Mouse (Mus musculus) embryonic facial prominence, embryonic 14.5 days (tissue): ENCODE data around the gene Gm10153. TPM values are rescaled to one million over a fixed set of nuclear protein-coding genes. Genes with fewer than 3 reads are reported as not detected.
A peak's percentile ranks its signal among the peaks of the same experiment; 100 is the strongest.
"Not testable (repeated sequence)": the region's sequence is repeated elsewhere in the genome, so short reads cannot be mapped to it uniquely, and the experiment has no call there.

ENCODE experiments used
- ATAC-seq: fragments of 200-750 bp; cut with Nextera tagmentation; 2 replicates; pipeline ENCODE4 v1.8.0; 2017; ENCODE audit warnings: low read depth, moderate number of reproducible peaks, moderate TSS enrichment
- DNase-seq: peaks from one replicate; pipeline ENCODE4 v3.0.0-alpha.2; 2015; ENCODE audit warnings: low spot score
- H3K27ac ChIP-seq: fragments of 300-500 bp; sonication (generic); replicated peaks from 2 replicates; pipeline ENCODE4 v1.5.1; 2014; ENCODE audit warnings: low read depth, mild to moderate bottlenecking, low read length, moderate library complexity
- H3K27me3 ChIP-seq: fragments of 300-500 bp; sonication (generic); replicated peaks from 2 replicates; pipeline ENCODE4 v1.6.1; 2014; ENCODE audit warnings: low read length; ENCODE audit not compliant: control insufficient read depth, insufficient read depth
- H3K36me3 ChIP-seq: fragments of 300-500 bp; sonication (generic); 2 replicates; pipeline ENCODE4 v1.6.1; 2014; ENCODE audit warnings: low read length, mixed read lengths; ENCODE audit not compliant: control insufficient read depth, insufficient read depth
- H3K4me1 ChIP-seq: fragments of 300-500 bp; sonication (generic); 2 replicates; pipeline ENCODE4 v1.6.1; 2014; ENCODE audit warnings: antibody characterized with exemption, low read length; ENCODE audit not compliant: control insufficient read depth, insufficient read depth
- H3K4me2 ChIP-seq: fragments of 300-500 bp; sonication (generic); 2 replicates; pipeline ENCODE4 v1.6.1; 2014; ENCODE audit warnings: low read depth, mild to moderate bottlenecking, low read length, moderate library complexity, mixed read lengths
- H3K4me3 ChIP-seq: fragments of 300-500 bp; sonication (generic); 2 replicates; pipeline ENCODE4 v1.5.1; 2014; ENCODE audit warnings: low read depth, mild to moderate bottlenecking, low read length
- H3K9ac ChIP-seq: fragments of 300-500 bp; sonication (generic); 2 replicates; pipeline ENCODE4 v1.6.1; 2014; ENCODE audit warnings: low read depth, mild to moderate bottlenecking, low read length, moderate library complexity, mixed read lengths
- H3K9me3 ChIP-seq: fragments of 300-500 bp; sonication (generic); 2 replicates; pipeline ENCODE4 v1.6.1; 2016; ENCODE audit warnings: low read length; ENCODE audit not compliant: control insufficient read depth
- WGBS: fragments of 180-500 bp; shearing (Covaris S2); extraction: QIAGEN DNeasy Blood & Tissue Kit; methylation state at CpG from one replicate; pipeline ENCODE4 v1.1.7; 2014; 5-methylcytosine and 5-hydroxymethylcytosine counted together
- polyA plus RNA-seq: library from polyadenylated mRNA; unstranded; fragments of >200 nt; fragmentation: Nextera tagmentation; extraction: Ambion mirVana; gene quantifications from 2 replicates; pipeline ENCODE4 v1.2.1, GENCODE M21; 2014

The Gm10153 gene
- polyA plus RNA-seq, 1 experiment from 2014 or later = not detected

DNA sequence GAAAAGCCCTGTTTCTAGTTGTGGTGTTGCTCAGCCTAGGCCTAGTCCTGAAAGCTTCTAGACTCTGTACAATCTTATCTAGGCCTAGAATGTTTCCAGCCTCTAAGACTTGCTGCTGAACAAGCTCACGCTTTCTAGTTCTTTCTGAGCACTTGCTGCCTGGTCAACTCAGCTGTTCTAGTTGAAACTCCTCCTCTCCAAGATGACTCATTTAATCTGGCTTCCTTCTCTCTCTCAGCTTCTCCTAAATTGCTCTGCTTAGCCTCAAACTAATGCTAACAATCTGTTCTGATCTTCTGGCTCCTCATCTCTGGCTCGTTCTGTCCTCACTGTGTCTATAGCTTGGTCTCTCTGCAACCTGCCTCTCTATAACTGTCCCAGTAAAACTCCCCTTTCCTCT is 8.6 kb upstream of the Gm10153 start:
- ATAC-seq = no peak
- Histone ChIP-seq H3K27ac (no peak overlapping the region), H3K4me3 (no peak overlapping the region), H3K9me3 (no peaks in the 10 kb centered on the region), H3K4me2 (no peak overlapping the region), H3K9ac (no peak overlapping the region), H3K4me1 (no peaks in the 10 kb centered on the region), H3K27me3 (no peaks in the 10 kb centered on the region), H3K36me3 (no peaks in the 10 kb centered on the region)
- 67% methylated on average over 2 of the region's 2 CpGs for WGBS
- DNase-seq = no peak

DNA sequence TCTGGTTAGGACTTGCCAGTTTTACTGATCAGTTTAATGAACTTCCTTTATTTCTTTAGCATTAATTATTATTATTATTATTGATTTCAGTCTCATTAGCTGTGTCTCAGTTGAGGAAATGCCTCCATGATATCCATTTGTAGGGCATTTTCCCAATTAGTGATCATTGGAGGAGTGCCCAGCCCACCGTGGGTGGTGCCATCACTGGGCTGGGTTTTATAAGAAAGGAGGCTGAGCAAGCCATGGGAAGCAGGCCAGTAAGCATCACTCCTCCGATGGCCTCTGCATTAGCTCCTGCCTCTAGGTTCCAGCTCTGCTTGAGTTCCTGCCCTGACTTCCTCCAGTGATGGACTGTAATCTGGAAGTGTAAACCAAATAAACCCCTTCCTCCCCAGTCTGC is 2.0 kb downstream of the Gm10153 start:
- WGBS = 72% methylated on average over 2 of the region's 2 CpGs
- H3K4me2 ChIP-seq = no peak overlapping the region
- DNase-seq (no peak), ATAC-seq (no peak)
- H3K4me3 ChIP-seq = no peak overlapping the region
- no peaks in the 10 kb centered on the region for H3K4me1 ChIP-seq
- H3K9ac ChIP-seq = no peak overlapping the region
- no peaks in the 10 kb centered on the region for H3K36me3 ChIP-seq
- H3K9me3 ChIP-seq = no peaks in the 10 kb centered on the region
- H3K27me3 ChIP-seq = no peaks in the 10 kb centered on the region
- H3K27ac ChIP-seq = no peak overlapping the region

DNA sequence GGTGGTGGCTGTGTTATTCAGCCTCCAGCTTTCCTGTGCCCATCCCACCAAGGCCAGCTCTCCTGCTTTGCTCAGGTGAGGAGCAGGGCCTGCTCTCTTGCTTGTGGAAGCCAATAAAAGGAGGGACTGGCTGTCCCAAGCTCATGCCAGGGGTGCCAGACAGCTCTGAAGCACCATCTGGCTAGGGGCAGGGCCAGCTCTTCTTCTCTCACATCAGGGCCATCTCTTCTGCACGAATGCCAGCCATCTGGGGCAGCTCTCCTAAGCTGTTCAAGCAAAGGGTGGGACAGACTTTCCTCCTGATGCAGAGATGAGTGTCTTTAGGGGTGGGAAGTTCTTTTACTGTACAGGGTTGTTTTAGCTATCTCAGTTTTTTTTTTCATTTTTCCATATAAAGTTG is 9.2 kb downstream of the Gm10153 start:
- no peak for ATAC-seq

DNA sequence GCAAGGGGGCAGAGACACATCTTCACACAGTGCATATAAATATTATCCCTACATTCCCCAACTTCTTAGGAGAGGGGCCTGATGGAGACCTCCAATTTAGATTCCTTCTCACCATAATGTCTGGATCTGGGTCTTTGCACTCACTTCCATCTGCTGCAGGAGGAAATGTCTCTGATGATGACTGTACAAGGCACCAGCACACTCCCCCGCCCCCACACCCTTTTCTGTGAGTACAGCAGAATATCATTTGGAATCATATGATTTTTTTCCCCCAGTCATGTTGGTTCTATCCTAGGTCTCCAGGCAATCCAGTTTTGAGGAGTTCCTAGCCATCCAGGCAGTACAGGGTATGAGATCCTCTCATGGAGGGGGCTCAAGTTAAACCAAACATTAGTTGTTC is 11.5 kb downstream of the Gm10153 start:
- WGBS = 87% methylated on average over 1 of the region's 1 CpGs
- ATAC-seq = no peak
- no peaks in the 10 kb centered on the region for H3K36me3 ChIP-seq
- H3K4me2 ChIP-seq = no peak overlapping the region
- no peak overlapping the region for H3K27ac ChIP-seq
- H3K4me1 ChIP-seq = no peaks in the 10 kb centered on the region
- H3K9ac ChIP-seq = no peak overlapping the region
- DNase-seq = no peak
- no peak overlapping the region for H3K4me3 ChIP-seq
- H3K27me3 ChIP-seq = no peaks in the 10 kb centered on the region
- no peaks in the 10 kb centered on the region for H3K9me3 ChIP-seq

More for the DNA sequence above, 9.2 kb downstream of the Gm10153 start:
- H3K36me3 ChIP-seq = no peaks in the 10 kb centered on the region
- WGBS = 62% methylated on average over 1 of the region's 1 CpGs
- no peak overlapping the region for H3K27ac ChIP-seq
- no peak overlapping the region for H3K4me3 ChIP-seq
- H3K9me3 ChIP-seq = no peaks in the 10 kb centered on the region
- no peak for DNase-seq
- H3K4me2 ChIP-seq = no peak overlapping the region
- no peaks in the 10 kb centered on the region for H3K27me3 ChIP-seq
- H3K4me1 ChIP-seq = no peaks in the 10 kb centered on the region
- H3K9ac ChIP-seq = no peak overlapping the region

DNA sequence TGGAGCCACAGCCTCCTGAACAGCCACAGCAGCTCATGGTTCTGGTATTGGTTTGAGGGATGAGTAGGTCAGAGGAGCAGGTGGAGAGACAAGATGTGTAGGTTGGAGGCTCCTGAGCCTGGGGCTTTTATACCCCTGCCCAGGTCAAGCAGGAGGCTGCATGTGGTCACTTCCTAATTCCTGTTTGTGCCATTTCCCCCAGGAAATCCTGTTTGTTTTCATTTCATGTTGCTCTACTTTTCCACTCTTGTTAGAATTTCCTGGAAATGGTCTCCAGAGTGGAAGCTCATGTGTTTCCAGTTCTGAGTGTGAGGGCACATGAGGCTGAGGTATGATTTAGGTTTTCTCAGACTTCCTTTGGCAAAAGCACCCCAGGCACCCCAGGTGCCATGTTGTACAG is 14.3 kb downstream of the Gm10153 start, which contains the start of gene Krtap5-2:
Krtap5-2 (minus strand) TSS at position 101 of the 400 bp plus-strand sequence.
- not testable (repeated sequence) for H3K4me1 ChIP-seq, H3K4me3 ChIP-seq, H3K27ac ChIP-seq, DNase-seq, ATAC-seq, H3K9ac ChIP-seq, H3K36me3 ChIP-seq, H3K27me3 ChIP-seq, H3K4me2 ChIP-seq, H3K9me3 ChIP-seq

DNA sequence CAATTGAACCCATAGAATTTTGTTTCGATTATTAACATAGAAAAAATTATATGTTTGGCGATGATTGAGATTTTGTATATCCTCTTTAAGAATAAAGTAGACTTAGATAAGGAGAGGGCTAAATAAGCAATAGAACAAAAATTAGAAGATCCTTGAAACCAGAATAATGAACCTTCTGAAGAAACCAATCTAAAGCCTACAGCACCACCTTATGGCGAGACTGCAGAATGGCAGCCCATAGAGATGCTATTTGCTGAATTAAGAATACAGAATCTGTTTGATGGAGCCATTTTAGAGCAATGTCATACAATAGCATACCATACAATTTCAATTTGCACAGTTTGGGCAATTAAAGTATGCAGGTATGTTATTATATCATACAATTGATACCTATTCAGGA is 20.4 kb downstream of the Gm10153 start:
- H3K9me3 ChIP-seq = no peaks in the 10 kb centered on the region
- H3K27me3 ChIP-seq = no peaks in the 10 kb centered on the region
- DNase-seq = peak; percentile 20
- H3K4me2 ChIP-seq = no peak overlapping the region
- no peak overlapping the region for H3K9ac ChIP-seq
- ATAC-seq = no peak
- H3K36me3 ChIP-seq = no peaks in the 10 kb centered on the region
- no peaks in the 10 kb centered on the region for H3K4me1 ChIP-seq
- H3K4me3 ChIP-seq = no peak overlapping the region
- 47% methylated on average over 3 of the region's 3 CpGs for WGBS
- H3K27ac ChIP-seq = no peak overlapping the region

DNA sequence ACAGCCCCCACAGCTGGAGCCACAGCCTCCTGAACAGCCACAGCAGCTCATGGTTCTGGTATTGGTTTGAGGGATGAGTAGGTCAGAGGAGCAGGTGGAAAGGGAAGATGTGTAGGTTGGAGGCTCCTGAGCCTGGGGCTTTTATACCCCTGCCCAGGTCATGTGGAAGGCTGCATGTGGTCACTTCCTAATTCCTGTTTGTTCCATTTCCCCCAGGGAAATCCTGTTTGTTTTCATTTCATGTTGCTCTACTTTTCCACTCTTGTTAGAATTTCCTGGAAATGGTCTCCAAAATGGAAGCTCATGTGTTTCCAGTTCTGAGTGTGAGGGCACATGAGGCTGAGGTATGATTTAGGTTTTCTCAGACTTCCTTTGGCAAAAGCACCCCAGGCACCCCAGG is 24.6 kb downstream of the Gm10153 start, which contains the start of gene Gm4553:
Gm4553 (minus strand) TSS at position 101 of the 400 bp plus-strand sequence.
- not testable (repeated sequence) for H3K4me1 ChIP-seq, H3K4me2 ChIP-seq, H3K27me3 ChIP-seq, DNase-seq, ATAC-seq, H3K4me3 ChIP-seq, H3K36me3 ChIP-seq, H3K9ac ChIP-seq, H3K9me3 ChIP-seq, H3K27ac ChIP-seq

DNA sequence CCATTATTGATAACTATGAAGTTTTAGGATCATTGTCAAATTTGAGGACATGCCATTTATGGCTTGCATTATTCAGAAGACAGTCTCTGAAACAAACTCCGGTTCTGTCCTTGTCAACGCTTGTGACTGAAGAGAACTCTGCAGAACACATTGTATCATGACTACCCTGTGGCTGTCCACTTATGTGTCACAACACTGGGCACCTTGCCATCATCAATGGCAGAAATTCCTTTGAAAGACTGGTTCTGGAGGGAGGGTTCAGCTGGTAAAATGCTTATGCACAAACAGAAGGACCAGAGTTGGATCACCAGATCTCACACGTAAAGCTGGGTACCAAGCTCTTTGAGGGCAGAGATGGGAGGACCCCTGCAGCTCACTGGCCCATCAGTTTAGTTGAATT is 30.8 kb downstream of the Gm10153 start:
- Histone ChIP-seq H3K4me2 (no peak overlapping the region), H3K9ac (no peak overlapping the region), H3K4me1 (no peaks in the 10 kb centered on the region), H3K27ac (no peak overlapping the region), H3K9me3 (no peaks in the 10 kb centered on the region), H3K4me3 (no peak overlapping the region), H3K36me3 (no peaks in the 10 kb centered on the region), H3K27me3 (no peaks in the 10 kb centered on the region)
- DNase-seq (no peak), ATAC-seq (no peak)
- 93% methylated on average over 3 of the region's 3 CpGs for WGBS

DNA sequence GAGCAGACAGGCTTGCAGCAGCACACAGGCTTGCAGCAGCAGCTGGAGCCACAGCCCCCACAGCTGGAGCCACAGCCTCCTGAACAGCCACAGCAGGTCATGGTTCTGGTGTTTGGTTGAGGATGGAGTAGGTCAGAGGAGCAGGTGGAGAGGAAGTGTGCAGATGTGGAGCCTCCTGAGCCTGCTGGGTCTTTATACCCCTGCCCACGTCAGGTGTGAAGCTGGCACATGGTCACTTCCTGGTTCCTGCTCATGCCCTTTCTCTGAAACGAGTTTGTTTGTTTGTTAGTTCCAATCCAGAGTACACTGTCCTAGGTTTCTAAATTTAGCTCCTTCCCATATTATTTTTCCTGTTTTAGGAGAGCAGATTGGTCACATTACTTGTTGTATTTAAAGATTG is 33.2 kb downstream of the Gm10153 start, which contains the start of gene Gm29735:
Gm29735 (minus strand) TSS at position 101 of the 400 bp plus-strand sequence.
- not testable (repeated sequence) for H3K4me1 ChIP-seq, H3K27ac ChIP-seq, H3K9me3 ChIP-seq, DNase-seq, ATAC-seq, H3K9ac ChIP-seq, H3K36me3 ChIP-seq, H3K27me3 ChIP-seq, H3K4me3 ChIP-seq, H3K4me2 ChIP-seq
- WGBS = 40% methylated on average over 2 of the region's 2 CpGs
